ENCODE assay signal across 25 mouse cellular contexts in the genomic region with DNA sequence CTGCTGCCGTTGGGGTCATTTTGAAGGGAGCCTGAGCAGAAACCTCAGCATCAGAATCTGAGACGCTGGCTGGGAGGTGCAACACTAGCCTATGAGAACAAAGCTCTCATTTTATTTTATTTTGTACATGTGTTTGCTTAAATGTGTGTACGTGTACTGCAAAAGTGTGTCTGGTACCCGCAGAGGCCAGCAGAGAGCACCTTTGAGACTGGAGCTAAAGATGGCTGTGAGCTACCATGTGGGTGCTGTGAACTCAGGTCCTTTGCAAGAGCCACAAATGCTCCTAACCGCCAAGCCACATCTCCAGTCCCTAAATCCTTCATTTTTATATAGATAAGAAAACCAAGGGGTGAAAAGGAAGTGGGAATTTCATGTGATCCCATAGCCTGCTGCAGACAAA. TPM values are rescaled to one million over a fixed set of nuclear protein-coding genes. Genes with fewer than 3 reads are reported as not detected.
A peak's percentile ranks its signal among the peaks of the same experiment; 100 is the strongest.
DNase-seq lines count a peak whose midpoint lies in the region; TF ChIP-seq lines count a peak whose summit lies in the region.
"Had no signal": no experiment of that assay in that cellular context is flagged by ENCODE, and none has a peak within 500 bp of the region (broad histone marks: within the 10 kb centered on the region; RNA-seq: fewer than 3 reads in every experiment).

No protein-coding gene starts in this region.

- no peak for TF ChIP-seq EP300 in MEL (IDR thresholded peaks at IDR 0.05; ENCODE audit: low read depth in 1 of 2, low read length in 2 of 2)

- H3K9me3 ChIP-seq in E14TG2a.4 (ENCODE audit: low read length) (no peaks in the 10 kb centered on the region), MEL (replicated peaks; ENCODE audit: insufficient read depth, low read length) (no peaks in the 10 kb centered on the region)
- H3K9me3 ChIP-seq: embryonic facial prominence, embryonic 13.5 days; embryonic facial prominence, embryonic 15.5 days; forebrain, embryonic 10.5 days; forebrain, embryonic 12.5 days had no signal

- TF ChIP-seq RAD21 in MEL (IDR thresholded peaks at IDR 0.05; ENCODE audit: low read depth, low read length) = no peak

- H3K79me2 ChIP-seq in MEL (ENCODE audit: control insufficient read depth, insufficient read depth, low read length, poor library complexity) = no peaks in the 10 kb centered on the region

- TF ChIP-seq CTCF in E14TG2a.4 (conservative IDR thresholded peaks at IDR 0.05; ENCODE audit: low read length) (peak; percentile 51), MEL (IDR thresholded peaks at IDR 0.05 in 2 of 3, conservative IDR thresholded peaks at IDR 0.05 in 1 of 3; ENCODE audit: control insufficient read depth in 1 of 3, insufficient read depth in 1 of 3, low read depth in 2 of 3, low read length in 3 of 3, poor library complexity in 1 of 3, severe bottlenecking in 1 of 3) (peak; percentile 22 to 52 (median 29); a peak in 3 of 6 replicates)

- H3K27ac ChIP-seq in MEL (ENCODE audit: control insufficient read depth, low read depth, low read length) = no peak overlapping the region
- H3K27ac ChIP-seq: embryonic facial prominence, embryonic 13.5 days; embryonic facial prominence, embryonic 15.5 days; forebrain, embryonic 10.5 days; forebrain, embryonic 12.5 days had no signal

- H3K4me3 ChIP-seq in E14TG2a.4 (replicated peaks; ENCODE audit: low read length) (no peak overlapping the region), MEL (ENCODE audit: control insufficient read depth in 1 of 2, insufficient read depth in 1 of 2, low read depth in 2 of 2, low read length in 2 of 2) (no peak overlapping the region)
- H3K4me3 ChIP-seq: embryonic facial prominence, embryonic 13.5 days; embryonic facial prominence, embryonic 15.5 days; erythroblast, embryonic 14.5 days; forebrain, embryonic 10.5 days; forebrain, embryonic 12.5 days had no signal

- H3K4me1 ChIP-seq in E14TG2a.4 (replicated peaks; ENCODE audit: low read depth, low read length) (no peaks in the 10 kb centered on the region), MEL (ENCODE audit: control insufficient read depth in 1 of 2, insufficient read depth in 2 of 2, low read length in 2 of 2) (no peaks in the 10 kb centered on the region)
- H3K4me1 ChIP-seq: embryonic facial prominence, embryonic 15.5 days; forebrain, embryonic 10.5 days; forebrain, embryonic 12.5 days had no signal

- peak; percentile 31 for DNase-seq in thymus, postnatal 4 days
- DNase-seq in thymus, postnatal 0 days (ENCODE audit: low spot score) = no peak
- peak; percentile 12 for DNase-seq in MEL (ENCODE audit: low read depth, low spot score)
- peak; percentile 59 for DNase-seq in ZHBTc4 (ENCODE audit: low read depth, low spot score)
- DNase-seq in lung, postnatal 36 days = no peak
- no peak for DNase-seq in lung, postnatal 4 days
- no peak for DNase-seq in cerebellum, adult 18-20 months
- DNase-seq: adrenal gland, adult 2 months; adrenal gland, postnatal 10 days; adrenal gland, postnatal 25 days; B cell, adult 2 months; cerebellum, adult 11-12 months; cerebellum, adult 8-10 months; cerebellum, adult 9-11 months; cerebellum, postnatal 14 days; cerebellum, postnatal 36 days; embryo, embryonic 11 days had no signal

- H3K27me3 ChIP-seq in E14TG2a.4 (ENCODE audit: insufficient read depth, low read length) (no peaks in the 10 kb centered on the region), MEL (ENCODE audit: control insufficient read depth in 1 of 2, insufficient read depth in 2 of 2, low read length in 2 of 2) (peaks cover 0 to under 1% of the 10 kb centered on the region in 2 experiments; a peak in 1 of 4 replicates)
- H3K27me3 ChIP-seq: CH12.LX; embryonic facial prominence, embryonic 13.5 days; embryonic facial prominence, embryonic 15.5 days; forebrain, embryonic 12.5 days had no signal

- H3K36me3 ChIP-seq in E14TG2a.4 (ENCODE audit: insufficient read depth, low read length) = no peaks in the 10 kb centered on the region
- no peaks in the 10 kb centered on the region for H3K36me3 ChIP-seq in MEL (ENCODE audit: control insufficient read depth in 1 of 2, insufficient read depth in 2 of 2, low read length in 2 of 2)
- H3K36me3 ChIP-seq: embryonic facial prominence, embryonic 13.5 days; embryonic facial prominence, embryonic 15.5 days; forebrain, embryonic 10.5 days; forebrain, embryonic 12.5 days; G1E had no signal

- no peak overlapping the region for H3K9ac ChIP-seq in MEL (ENCODE audit: control insufficient read depth, low read depth, low read length, poor library complexity, severe bottlenecking)
- H3K9ac ChIP-seq: embryonic facial prominence, embryonic 13.5 days; embryonic facial prominence, embryonic 15.5 days; forebrain, embryonic 12.5 days had no signal

- no peak for TF ChIP-seq POLR2A in MEL (IDR thresholded peaks at IDR 0.05; ENCODE audit: control insufficient read depth in 1 of 2, insufficient read depth in 1 of 2, low read depth in 1 of 2, low read length in 2 of 2, poor library complexity in 1 of 2)

TF ChIP-seq in MEL, 35 proteins besides CTCF, POLR2A, EP300 and RAD21:
- TF ChIP-seq SMC3 (IDR thresholded peaks at IDR 0.05; ENCODE audit: low read depth, low read length) (peak; percentile 36), MYC (IDR thresholded peaks at IDR 0.05; ENCODE audit: low read depth, low read length) (no peak)

RNA-seq across cellular contexts. Expression of gene Plbd1, which starts 48.7 kb away (rescaled TPM):
- 21.6 and 22.7 TPM in 2 replicates for polyA plus RNA-seq in thymus, postnatal 0 days (2015; fragmentation: Nextera tagmentation; extraction: Ambion mirVana)
- not detected in 2 replicates for total RNA-seq in MEL (2012; rRNA removed)
- polyA plus RNA-seq in MEL (2012; ENCODE audit: insufficient read depth in 1 of 2, insufficient read length in 2 of 2, low read depth in 1 of 2, low replicate concordance in 2 of 2, missing spikeins in 1 of 2) = not detected
- total RNA-seq: CH12.LX, G1E had no signal
- polyA plus RNA-seq: G1E had no signal

Comparison
In these comparisons a context has a peak if more than half of its experiments do, and no peak if none do; other contexts are left out.
1. DNase-seq: peak in thymus, postnatal 4 days (single experiment), MEL (single experiment) and ZHBTc4 (single experiment); none in thymus, postnatal 0 days (single experiment), lung, postnatal 36 days (single experiment), lung, postnatal 4 days (0 of 2) and cerebellum, adult 18-20 months (0 of 2).
2. RNA of gene Plbd1, which starts 48.7 kb away (polyA plus RNA-seq): 21.6 to 22.7 TPM in thymus, postnatal 0 days; not detected in MEL; every median in the first group is over 10 times any median in the second.